ENCODE assay signal across 18 mouse cellular contexts in the genomic region with DNA sequence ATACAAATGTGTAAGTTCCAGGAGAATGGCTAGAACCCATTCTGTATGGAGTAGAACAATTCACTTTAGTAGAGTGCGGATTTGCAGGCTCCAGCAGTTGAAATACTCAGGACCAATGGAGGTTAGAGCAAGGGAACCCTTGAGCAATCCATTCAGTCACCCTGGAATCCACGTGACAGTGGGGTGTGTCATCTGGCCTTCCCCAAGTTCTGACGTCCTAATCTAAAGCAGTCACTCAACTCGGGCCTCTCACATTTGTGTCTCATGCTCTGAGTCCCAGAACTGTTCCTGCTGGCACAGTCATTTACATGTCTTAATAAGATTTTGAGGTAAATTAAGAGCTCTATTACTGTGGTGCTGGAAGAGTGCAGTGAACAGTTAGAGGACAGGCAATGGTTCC. TPM values are rescaled to one million over a fixed set of nuclear protein-coding genes. Genes with fewer than 3 reads are reported as not detected.
DNase-seq lines count a peak whose midpoint lies in the region; ATAC-seq lines count a peak whose summit lies in the region.
"Had no signal": no experiment of that assay in that cellular context is flagged by ENCODE, and none has a peak within 500 bp of the region (broad histone marks: within the 10 kb centered on the region; RNA-seq: fewer than 3 reads in every experiment).

No protein-coding gene starts in this region.

- peaks cover 22% of the 10 kb centered on the region for H3K4me1 ChIP-seq in limb, embryonic 12.5 days (replicated peaks)
- H3K4me1 ChIP-seq in limb, embryonic 10.5 days = peaks cover 41% of the 10 kb centered on the region
- H3K4me1 ChIP-seq: heart, embryonic 12.5 days; hindbrain, embryonic 15.5 days had no signal

- H3K27ac ChIP-seq in limb, embryonic 12.5 days = 0 out of 2 replicates have a peak overlapping the region, but pooled peaks have one; percentile 73
- H3K27ac ChIP-seq in limb, embryonic 10.5 days = no peak overlapping the region
- H3K27ac ChIP-seq: embryonic facial prominence, embryonic 10.5 days; forebrain, embryonic 13.5 days; hindbrain, embryonic 15.5 days had no signal

- ATAC-seq in limb, embryonic 12.5 days (ENCODE audit: insufficient number of reproducible peaks, insufficient read depth, low FRiP score, low TSS enrichment, low read depth) = no peak
- ATAC-seq: activated CD4-positive, CD25-positive, alpha-beta regulatory T cell, adult 4 months; forebrain, embryonic 13.5 days; forebrain, postnatal 0 days; intestine, postnatal 0 days; Patski had no signal

- H3K27me3 ChIP-seq in limb, embryonic 12.5 days = peaks cover 8% of the 10 kb centered on the region; the same call in 1 of the 2 replicates
- no peaks in the 10 kb centered on the region for H3K27me3 ChIP-seq in limb, embryonic 10.5 days (ENCODE audit: low read depth, poor library complexity, severe bottlenecking)
- H3K27me3 ChIP-seq: forebrain, embryonic 13.5 days; heart, embryonic 12.5 days; hindbrain, embryonic 15.5 days; Patski had no signal

- no peaks in the 10 kb centered on the region for H3K9me3 ChIP-seq in limb, embryonic 12.5 days
- no peaks in the 10 kb centered on the region for H3K9me3 ChIP-seq in limb, embryonic 10.5 days (replicated peaks)
- H3K9me3 ChIP-seq: embryonic facial prominence, embryonic 10.5 days; forebrain, embryonic 13.5 days; heart, embryonic 12.5 days; hindbrain, embryonic 15.5 days had no signal

- H3K36me3 ChIP-seq in limb, embryonic 12.5 days = no peaks in the 10 kb centered on the region
- no peaks in the 10 kb centered on the region for H3K36me3 ChIP-seq in limb, embryonic 10.5 days
- H3K36me3 ChIP-seq: embryonic facial prominence, embryonic 10.5 days; G1E; heart, embryonic 12.5 days; hindbrain, embryonic 15.5 days had no signal

- no peak for DNase-seq in limb, embryonic 10.5 days (ENCODE audit: low spot score)
- peak; percentile 11 for DNase-seq in NIH3T3 (ENCODE audit: low read depth)
- DNase-seq in adrenal gland, postnatal 14 days = peak; percentile 65
- DNase-seq in thymus, postnatal 0 days (ENCODE audit: low spot score) = no peak
- DNase-seq in MN1 (ENCODE audit: low spot score) = no peak
- DNase-seq: cerebellum, adult 18-20 months; cerebellum, postnatal 10 days; forebrain, postnatal 0 days; gastrocnemius, postnatal 14 days had no signal

- H3K9ac ChIP-seq in limb, embryonic 12.5 days (replicated peaks) = no peak overlapping the region
- H3K9ac ChIP-seq: forebrain, embryonic 13.5 days; forebrain, postnatal 0 days; heart, embryonic 12.5 days; hindbrain, embryonic 15.5 days had no signal

- H3K4me2 ChIP-seq in limb, embryonic 12.5 days = no peak overlapping the region
- H3K4me2 ChIP-seq: forebrain, embryonic 13.5 days; heart, embryonic 12.5 days; hindbrain, embryonic 15.5 days had no signal

- H3K4me3 ChIP-seq in limb, embryonic 12.5 days (replicated peaks) = no peak overlapping the region
- H3K4me3 ChIP-seq in limb, embryonic 10.5 days = no peak overlapping the region
- H3K4me3 ChIP-seq: embryonic facial prominence, embryonic 10.5 days; forebrain, embryonic 13.5 days; heart, embryonic 12.5 days; hindbrain, embryonic 15.5 days had no signal

- 63% methylated on average over 4 of the region's 4 CpGs for WGBS in limb, embryonic 12.5 days
- WGBS in limb, embryonic 10.5 days = 73% methylated on average over 4 of the region's 4 CpGs

RNA-seq across cellular contexts. Expression of a gene that starts 28.6 kb away (rescaled TPM):
- polyA plus RNA-seq in limb, embryonic 12.5 days (2016; fragmentation: Nextera tagmentation; extraction: Ambion mirVana) = 35.9 and 43.2 TPM in 2 replicates
- polyA plus RNA-seq in limb, embryonic 10.5 days (2016; fragmentation: Nextera tagmentation; extraction: Ambion mirVana) = 11.5 and 18.3 TPM in 2 replicates
- total RNA-seq in adrenal gland, postnatal 14 days (2021) = 4.2 and 5.0 TPM in 2 replicates
- 0.22 and 0.31 TPM in 2 replicates for polyA plus RNA-seq in thymus, postnatal 0 days (2015; fragmentation: Nextera tagmentation; extraction: Ambion mirVana)
- polyA plus RNA-seq: G1E had no signal

Comparison
In these comparisons a context has a peak if more than half of its experiments do, and no peak if none do; other contexts are left out.
1. DNase-seq: peak in NIH3T3 (single experiment) and adrenal gland, postnatal 14 days (single experiment); none in limb, embryonic 10.5 days (single experiment), thymus, postnatal 0 days (single experiment) and MN1 (single experiment).